Mouse (Mus musculus): ENCODE measurements around the gene Rbpms2. TPM values are rescaled to one million over a fixed set of nuclear protein-coding genes. Genes with fewer than 3 reads are reported as not detected.
A peak's percentile ranks its signal among the peaks of the same experiment; 100 is the strongest.

Gene Rbpms2
- polyA plus RNA-seq (2015; fragmentation: Nextera tagmentation; extraction: Ambion mirVana), result 12.6 and 15.4 TPM in 2 replicates

DNA sequence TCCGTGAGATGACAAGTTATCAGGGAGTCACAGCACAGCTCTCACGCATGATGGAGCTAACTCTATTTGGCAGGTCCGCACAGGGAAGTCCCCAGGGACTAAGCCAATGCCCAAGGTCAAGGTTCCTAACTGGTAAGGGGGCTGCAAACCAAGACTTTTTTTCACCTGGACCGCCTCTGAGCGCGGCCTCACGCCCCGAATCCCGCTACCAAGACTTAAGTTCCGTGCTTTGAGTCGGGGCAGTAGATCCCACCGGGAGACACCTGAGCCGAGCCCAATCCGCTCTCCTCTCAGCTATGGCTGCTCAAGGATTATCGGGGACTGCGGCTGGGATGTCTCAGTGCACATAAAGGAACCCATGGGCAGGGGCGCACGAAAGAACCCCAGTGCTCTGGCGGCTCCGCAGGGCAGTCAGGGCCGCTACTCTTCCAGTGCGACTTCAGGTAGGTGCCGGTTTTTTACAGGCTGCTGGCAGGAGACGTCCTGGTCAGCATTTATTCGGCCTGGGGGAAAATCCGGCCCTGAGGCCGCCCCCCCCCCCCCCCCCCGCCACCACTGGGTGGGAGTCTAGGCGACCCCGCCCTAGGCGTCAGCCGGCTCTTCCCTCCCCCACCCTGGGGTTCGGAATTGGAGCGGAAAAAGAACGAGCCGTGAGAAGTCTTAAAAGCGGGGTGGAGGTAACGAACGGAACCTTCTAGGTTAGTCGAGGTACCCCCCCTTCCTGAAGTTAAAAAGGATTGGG lies at the start of gene Rbpms2:
Rbpms2 (plus strand) TSS at position 624 of the 742 bp plus-strand sequence.
- WGBS (ENCODE audit: insufficient replicate concordance), result 2% methylated on average over 37 of the region's 40 CpGs
- Histone ChIP-seq H3K4me1 (replicated peaks) (peaks cover 28% of the 10 kb centered on the region), H3K4me3 (replicated peaks) (peak within 1 kb of the TSS; percentile 64), H3K36me3 (no peaks in the 10 kb centered on the region), H3K9me3 (replicated peaks) (no peaks in the 10 kb centered on the region), H3K27ac (peak within 1 kb of the TSS; percentile 20; the same call in 1 of the 2 replicates), H3K4me2 (peak within 1 kb of the TSS; percentile 75), H3K27me3 (peaks cover 87% of the 10 kb centered on the region), H3K9ac (peak within 1 kb of the TSS; percentile 68)
- ATAC-seq (ENCODE audit: low read depth) (no peak), DNase-seq (no peak)

DNA sequence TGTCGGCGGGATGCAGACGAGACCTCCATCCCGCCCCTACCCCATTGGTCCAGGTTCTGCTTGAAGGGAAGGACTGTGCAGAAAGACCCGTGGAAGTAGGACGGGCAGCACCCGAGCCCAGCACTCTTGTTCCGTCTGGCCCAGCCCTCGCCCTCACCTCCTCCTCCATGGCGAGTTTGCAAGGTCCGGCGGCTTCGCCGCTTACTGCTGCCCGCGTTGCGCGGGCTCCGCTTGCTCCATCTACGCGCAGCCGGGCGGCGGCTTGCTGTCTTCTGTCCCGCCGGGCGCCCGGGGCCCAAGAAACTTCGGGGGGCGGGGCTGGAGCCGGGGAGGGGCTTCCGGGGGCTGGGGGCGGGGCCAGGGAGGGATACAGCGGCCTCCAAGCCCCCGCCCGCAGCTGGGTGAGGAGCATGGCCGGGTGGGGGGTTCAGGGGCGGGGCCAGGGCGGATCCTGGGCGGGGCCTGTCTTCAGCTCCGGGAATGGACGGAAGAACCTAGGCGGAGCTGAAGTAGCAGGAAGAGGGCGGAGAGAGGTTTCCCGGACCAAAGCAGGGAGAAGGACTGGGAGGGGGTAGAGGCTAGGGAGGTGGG lies 49.6 kb upstream of the Rbpms2 start, which contains the start of gene Plekho2:
Plekho2 (minus strand) TSS at position 260 of the 591 bp plus-strand sequence.
- peaks cover 72% of the 10 kb centered on the region for H3K4me1 ChIP-seq (replicated peaks)
- H3K27me3 ChIP-seq, result no peaks in the 10 kb centered on the region
- H3K4me2 ChIP-seq, result peak within 1 kb of the TSS; percentile 82
- H3K4me3 ChIP-seq (replicated peaks), result peak within 1 kb of the TSS; percentile 81
- peak within 1 kb of the TSS; percentile 92 for H3K27ac ChIP-seq
- ATAC-seq (ENCODE audit: low read depth) (peak; percentile 72), DNase-seq (peak; percentile 89)
- H3K9ac ChIP-seq, result peak within 1 kb of the TSS; percentile 93
- WGBS (ENCODE audit: insufficient replicate concordance), result under 1% methylated on average over 45 of the region's 45 CpGs
- peaks cover 20% of the 10 kb centered on the region for H3K36me3 ChIP-seq
- H3K9me3 ChIP-seq (replicated peaks), result no peaks in the 10 kb centered on the region

DNA sequence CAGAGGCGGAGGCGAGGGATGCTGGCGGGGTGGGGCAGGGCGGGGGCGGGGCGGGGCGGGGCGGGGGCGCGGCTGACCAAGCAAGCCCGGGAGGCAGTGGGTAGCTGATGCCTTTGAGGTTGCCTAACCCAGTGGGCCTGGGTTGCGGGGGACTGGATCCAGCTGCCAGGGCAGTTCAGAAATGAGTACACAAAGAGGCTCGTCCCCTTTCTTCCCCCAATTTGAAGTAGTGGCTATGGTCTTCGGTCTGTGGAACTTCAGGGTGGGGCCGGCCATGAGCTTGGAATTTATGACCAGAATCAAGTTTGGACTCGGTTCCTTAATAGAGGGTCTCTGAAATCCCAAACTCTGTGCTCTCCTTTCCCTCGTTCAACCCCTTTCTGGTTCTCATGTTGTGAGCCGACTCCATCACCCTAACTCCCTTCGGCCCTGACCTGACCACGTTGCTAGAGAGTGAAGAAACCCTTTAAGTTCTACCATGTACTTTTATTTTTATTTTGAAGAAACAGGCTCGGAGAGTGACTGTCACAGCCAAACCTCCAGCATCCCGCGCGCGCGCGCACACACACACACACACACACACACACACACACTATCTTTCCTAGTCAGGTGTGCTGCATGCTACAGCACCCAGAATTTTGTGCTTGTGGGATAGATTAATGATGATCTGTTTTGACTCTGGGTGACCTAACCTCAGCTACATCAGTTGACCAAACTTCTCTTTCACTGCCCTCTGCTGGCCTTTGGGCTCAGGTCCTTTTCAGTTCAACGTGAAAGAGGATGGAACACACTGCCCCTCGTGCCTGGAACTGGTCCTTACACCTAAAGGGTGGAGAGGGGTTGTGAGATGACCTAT lies 48.8 kb upstream of the Rbpms2 start:
- peak overlapping the region; percentile 92 for H3K27ac ChIP-seq
- peak; percentile 83 for DNase-seq
- no peaks in the 10 kb centered on the region for H3K9me3 ChIP-seq (replicated peaks)
- H3K4me1 ChIP-seq (replicated peaks), result peaks cover 65% of the 10 kb centered on the region
- H3K36me3 ChIP-seq, result peaks cover 17% of the 10 kb centered on the region
- no peaks in the 10 kb centered on the region for H3K27me3 ChIP-seq
- peak overlapping the region; percentile 81 for H3K4me3 ChIP-seq (replicated peaks)
- ATAC-seq (ENCODE audit: low read depth), result peak; percentile 54
- WGBS (ENCODE audit: insufficient replicate concordance), result 4% methylated on average over 23 of the region's 29 CpGs
- H3K9ac ChIP-seq, result peak overlapping the region; percentile 73
- H3K4me2 ChIP-seq, result peak overlapping the region; percentile 82

DNA sequence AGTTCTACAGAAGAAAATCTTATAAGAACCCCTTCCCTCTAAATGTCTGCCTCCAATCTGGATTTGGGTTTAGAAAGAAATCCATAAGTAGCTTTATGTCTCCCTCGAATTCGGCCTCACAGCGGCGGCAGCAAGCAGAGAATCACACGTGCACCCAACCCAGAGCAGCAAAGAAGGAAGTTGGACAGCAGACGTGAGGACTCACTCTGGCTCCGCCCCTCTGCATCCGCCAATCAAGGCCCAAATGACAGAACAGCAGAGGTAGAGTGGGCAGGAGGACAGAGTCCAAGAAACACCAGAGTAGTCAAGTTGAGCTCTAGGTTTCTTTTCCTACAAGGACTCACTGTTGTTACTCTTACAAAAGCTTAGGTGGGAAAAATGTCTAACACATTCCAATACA lies 46.4 kb upstream of the Rbpms2 start:
- H3K27me3 ChIP-seq, result no peaks in the 10 kb centered on the region
- no peak overlapping the region for H3K4me3 ChIP-seq (replicated peaks)
- ATAC-seq (ENCODE audit: low read depth) (no peak), DNase-seq (peak; percentile 64)
- no peaks in the 10 kb centered on the region for H3K9me3 ChIP-seq (replicated peaks)
- H3K36me3 ChIP-seq, result no peaks in the 10 kb centered on the region
- 4% methylated on average over 8 of the region's 8 CpGs for whole genome bisulfite sequencing (ENCODE audit: insufficient replicate concordance)
- peak overlapping the region; percentile 43 for H3K9ac ChIP-seq
- no peak overlapping the region for H3K4me2 ChIP-seq
- H3K4me1 ChIP-seq (replicated peaks), result peaks cover 54% of the 10 kb centered on the region
- peak overlapping the region; percentile 41 for H3K27ac ChIP-seq

DNA sequence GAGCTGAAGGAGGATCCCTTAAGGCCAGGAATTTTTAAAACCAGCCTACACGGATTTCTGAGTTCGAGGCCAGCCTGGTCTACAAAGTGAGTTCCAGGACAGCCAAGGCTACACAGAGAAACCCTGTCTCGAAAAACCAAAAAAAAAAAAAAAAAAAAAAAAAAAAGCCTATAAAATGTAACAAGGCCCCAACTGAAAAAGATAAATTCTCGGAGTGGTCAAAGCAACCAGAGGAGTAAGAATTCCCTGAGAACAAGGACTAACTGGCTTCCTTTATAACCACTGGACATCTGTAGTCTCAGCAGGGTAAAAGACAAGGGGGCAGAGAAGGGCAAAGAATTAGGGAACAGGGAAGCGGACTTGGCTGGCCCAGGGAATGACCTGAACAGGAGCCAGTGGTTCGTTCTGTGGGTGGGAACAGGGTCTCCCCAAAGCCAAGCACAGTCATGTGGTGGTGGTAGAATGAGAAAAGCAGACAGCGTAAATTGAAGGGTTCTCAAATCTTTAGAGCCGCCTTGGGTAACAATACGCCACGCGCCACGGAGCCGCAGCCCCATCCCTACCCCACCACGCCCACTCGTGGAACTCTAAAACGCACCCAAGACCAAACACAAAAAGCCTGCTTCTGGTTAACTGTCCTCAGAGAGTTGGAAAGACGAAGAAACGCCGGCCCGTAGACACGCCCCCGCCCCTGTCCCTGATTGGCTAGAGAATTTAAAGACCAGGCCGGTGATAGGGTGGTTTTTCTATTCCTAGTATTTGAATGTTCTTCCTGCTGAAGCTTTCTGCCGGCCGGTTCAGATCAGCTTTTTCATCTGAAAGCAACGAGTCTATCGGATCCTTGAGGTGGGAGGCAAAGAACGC lies 42.8 kb upstream of the Rbpms2 start, which contains the start of gene Pif1:
Pif1 (plus strand) TSS at position 755 of the 864 bp plus-strand sequence.
- 8% methylated on average over 28 of the region's 28 CpGs for WGBS (ENCODE audit: insufficient replicate concordance)
- peaks cover 51% of the 10 kb centered on the region for H3K4me1 ChIP-seq (replicated peaks)

DNA sequence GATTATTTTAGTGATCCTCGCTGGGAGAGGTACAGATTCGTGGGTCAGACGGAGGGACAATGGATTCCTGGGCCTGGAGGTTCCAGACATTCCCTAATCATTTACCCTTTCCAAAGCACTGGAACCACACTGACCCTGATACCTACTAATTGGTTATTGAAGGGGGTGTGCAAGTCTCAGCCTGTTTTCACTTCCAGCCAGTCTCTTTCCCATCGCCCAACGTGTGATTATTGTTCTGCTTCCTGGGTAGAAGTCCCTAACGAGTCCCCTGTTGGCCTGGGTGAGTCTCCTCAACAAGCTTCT lies 42.2 kb upstream of the Rbpms2 start:
- H3K27ac ChIP-seq, result peak overlapping the region; percentile 91
- ATAC-seq (ENCODE audit: low read depth), result peak; percentile 16

More for the DNA sequence above, 42.8 kb upstream of the Rbpms2 start, which contains the start of gene Pif1:
- Histone ChIP-seq H3K4me2 (peak within 1 kb of the TSS; percentile 98), H3K27ac (peak within 1 kb of the TSS; percentile 91), H3K36me3 (peaks cover 29% of the 10 kb centered on the region), H3K9me3 (replicated peaks) (no peaks in the 10 kb centered on the region), H3K4me3 (replicated peaks) (peak within 1 kb of the TSS; percentile 91), H3K27me3 (no peaks in the 10 kb centered on the region), H3K9ac (peak within 1 kb of the TSS; percentile 92)
- peak; percentile 84 for ATAC-seq (ENCODE audit: low read depth)
- peak; percentile 88 for DNase-seq

DNA sequence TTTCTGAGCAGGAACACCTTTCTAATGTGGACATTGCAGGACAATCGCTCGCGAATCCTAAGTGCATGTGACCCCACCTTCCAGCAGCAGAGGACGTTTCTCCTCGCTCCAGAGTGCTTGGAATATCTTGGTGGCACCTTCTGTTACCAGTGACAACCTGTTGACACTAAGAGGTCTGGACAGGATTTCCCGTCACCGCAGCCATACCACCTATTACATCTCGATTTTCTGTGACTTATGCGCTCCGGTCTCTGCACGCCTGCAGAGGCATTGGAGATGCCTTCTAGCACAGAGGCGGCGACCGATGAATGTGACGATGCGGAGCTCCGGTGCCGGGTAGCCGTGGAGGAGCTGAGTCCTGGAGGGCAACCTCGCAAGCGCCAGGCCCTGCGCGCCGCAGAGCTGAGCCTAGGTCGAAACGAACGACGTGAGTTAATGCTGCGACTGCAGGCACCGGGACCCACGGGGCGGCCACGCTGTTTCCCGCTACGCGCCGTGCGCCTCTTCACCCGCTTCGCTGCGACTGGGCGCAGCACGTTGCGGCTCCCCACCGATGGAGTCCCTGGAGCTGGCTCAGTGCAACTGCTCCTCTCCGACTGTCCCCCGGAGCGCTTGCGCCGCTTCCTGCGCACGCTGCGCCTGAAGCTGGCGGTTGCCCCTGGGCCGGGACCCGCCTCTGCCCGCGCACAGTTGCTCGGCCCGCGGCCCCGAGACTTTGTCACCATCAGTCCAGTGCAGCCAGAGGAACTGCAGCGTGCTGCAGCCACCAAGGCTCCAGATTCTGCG lies 41.7 kb upstream of the Rbpms2 start:
- peak overlapping the region; percentile 98 for H3K4me2 ChIP-seq
- H3K27ac ChIP-seq, result peak overlapping the region; percentile 91
- peak overlapping the region; percentile 91 for H3K4me3 ChIP-seq (replicated peaks)
- peak overlapping the region; percentile 92 for H3K9ac ChIP-seq
- H3K4me1 ChIP-seq (replicated peaks), result peaks cover 44% of the 10 kb centered on the region
- under 1% methylated on average over 64 of the region's 64 CpGs for WGBS (ENCODE audit: insufficient replicate concordance)
- H3K36me3 ChIP-seq, result peaks cover 41% of the 10 kb centered on the region
- ATAC-seq (ENCODE audit: low read depth) (peak; percentile 55), DNase-seq (peak; percentile 38)
- no peaks in the 10 kb centered on the region for H3K27me3 ChIP-seq
- H3K9me3 ChIP-seq (replicated peaks), result no peaks in the 10 kb centered on the region

More for the DNA sequence above, 42.2 kb upstream of the Rbpms2 start:
- no peak for DNase-seq
- Histone ChIP-seq H3K9me3 (replicated peaks) (no peaks in the 10 kb centered on the region), H3K9ac (peak overlapping the region; percentile 92), H3K36me3 (peaks cover 35% of the 10 kb centered on the region), H3K4me2 (peak overlapping the region; percentile 98), H3K4me3 (replicated peaks) (peak overlapping the region; percentile 91), H3K27me3 (no peaks in the 10 kb centered on the region), H3K4me1 (replicated peaks) (peaks cover 50% of the 10 kb centered on the region)
- 0% methylated on average over 6 of the region's 6 CpGs for WGBS (ENCODE audit: insufficient replicate concordance)

DNA sequence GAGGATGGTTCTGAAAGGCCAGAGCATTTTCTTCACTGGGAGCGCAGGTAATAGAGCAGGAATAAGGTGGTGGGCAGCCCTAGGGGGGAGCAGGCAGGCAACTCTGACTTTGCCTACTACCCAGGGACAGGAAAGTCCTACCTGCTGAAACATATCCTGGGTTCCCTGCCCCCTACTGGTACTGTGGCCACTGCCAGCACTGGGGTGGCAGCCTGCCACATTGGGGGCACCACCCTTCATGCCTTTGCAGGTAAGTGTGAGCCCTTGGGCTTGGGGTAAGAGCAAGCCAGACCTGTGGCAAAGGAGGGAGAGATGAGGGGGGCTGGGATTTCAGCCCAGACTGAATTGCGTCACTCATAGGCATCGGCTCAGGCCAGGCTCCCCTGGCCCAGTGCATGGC lies 40.4 kb upstream of the Rbpms2 start:
- DNase-seq, result no peak
- WGBS (ENCODE audit: insufficient replicate concordance), result 80% methylated on average over 3 of the region's 3 CpGs
- Histone ChIP-seq H3K9me3 (replicated peaks) (no peaks in the 10 kb centered on the region), H3K9ac (peak overlapping the region; percentile 92), H3K4me2 (peak overlapping the region; percentile 98), H3K27me3 (no peaks in the 10 kb centered on the region), H3K27ac (no peak overlapping the region; the same call in 1 of the 2 replicates), H3K4me3 (replicated peaks) (peak overlapping the region; percentile 91), H3K4me1 (replicated peaks) (peaks cover 37% of the 10 kb centered on the region), H3K36me3 (peaks cover 54% of the 10 kb centered on the region)
- ATAC-seq (ENCODE audit: low read depth), result no peak

DNA sequence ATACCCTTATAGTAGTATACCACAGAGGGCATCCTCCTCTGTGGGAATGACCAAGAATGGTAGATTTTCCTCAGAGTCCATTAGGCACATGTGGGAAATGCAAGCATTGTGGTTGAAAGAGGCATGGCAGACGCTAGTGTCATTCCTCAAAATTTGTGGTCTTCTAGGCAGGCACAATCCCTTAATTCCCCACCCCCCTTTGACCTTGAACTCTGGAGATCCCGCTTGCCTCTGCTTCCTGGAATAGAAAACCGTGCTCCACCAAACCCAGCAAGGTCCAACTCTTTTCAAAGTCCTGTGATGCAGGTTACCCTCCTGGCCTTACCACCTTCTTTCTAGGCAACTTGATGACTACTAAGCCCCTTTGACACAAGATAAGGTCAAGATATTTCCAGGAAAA lies 36.7 kb upstream of the Rbpms2 start:
- 85% methylated on average over 3 of the region's 3 CpGs for WGBS (ENCODE audit: insufficient replicate concordance)
- Histone ChIP-seq H3K27ac (no peak overlapping the region), H3K4me1 (replicated peaks) (peaks cover 25% of the 10 kb centered on the region), H3K36me3 (peaks cover 73% of the 10 kb centered on the region), H3K4me2 (no peak overlapping the region), H3K9ac (no peak overlapping the region), H3K27me3 (no peaks in the 10 kb centered on the region), H3K4me3 (replicated peaks) (no peak overlapping the region), H3K9me3 (replicated peaks) (no peaks in the 10 kb centered on the region)
- ATAC-seq (ENCODE audit: low read depth) (no peak), DNase-seq (no peak)

DNA sequence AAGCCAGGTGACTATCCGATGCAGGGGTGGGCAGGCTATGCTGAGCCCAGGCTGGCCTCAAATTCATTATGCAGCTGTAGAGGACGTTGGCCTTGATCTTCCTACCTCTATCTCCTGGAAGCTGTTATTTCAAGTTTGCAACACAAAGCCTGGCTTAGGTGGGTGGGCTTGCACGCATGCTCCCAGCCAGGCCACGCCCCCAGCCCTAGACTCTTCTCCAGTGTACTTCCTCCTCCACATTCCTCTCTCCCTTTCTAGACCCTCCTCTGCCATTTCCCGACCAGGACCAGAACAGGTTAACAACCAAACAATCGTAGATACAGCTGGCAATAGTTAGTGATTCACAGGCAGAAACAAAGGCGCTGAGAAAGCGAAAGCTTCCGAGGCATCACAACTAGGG lies 35.9 kb upstream of the Rbpms2 start:
- H3K27me3 ChIP-seq, result no peaks in the 10 kb centered on the region
- no peak overlapping the region for H3K4me3 ChIP-seq (replicated peaks)

More for the DNA sequence above, 35.9 kb upstream of the Rbpms2 start:
- Histone ChIP-seq H3K4me1 (replicated peaks) (peaks cover 17% of the 10 kb centered on the region), H3K27ac (no peak overlapping the region), H3K4me2 (no peak overlapping the region), H3K9ac (no peak overlapping the region), H3K9me3 (replicated peaks) (no peaks in the 10 kb centered on the region), H3K36me3 (peaks cover 73% of the 10 kb centered on the region)
- DNase-seq (no peak), ATAC-seq (ENCODE audit: low read depth) (no peak)
- WGBS (ENCODE audit: insufficient replicate concordance), result 88% methylated on average over 9 of the region's 9 CpGs
